Mouse (Mus musculus): ENCODE results near the gene Dcps. TPM values are rescaled to one million over a fixed set of nuclear protein-coding genes. Genes with fewer than 3 reads are reported as not detected.

Gene Dcps
- polyA plus RNA-seq, 1 experiment = 72.8 TPM

- Histone ChIP-seq H3ac (ENCODE audit: control insufficient read depth, insufficient read length) (peak within 1 kb of the TSS; percentile 90), H3K4me3 (peak within 1 kb of the TSS; percentile 99), H3K36me3 (ENCODE audit: control insufficient read depth, insufficient read depth) (peaks cover 14% of the 10 kb centered on the region), H3K79me2 (ENCODE audit: control insufficient read depth, insufficient read depth) (peaks cover 20% of the 10 kb centered on the region), H3K4me2 (ENCODE audit: low read depth) (peak within 1 kb of the TSS; percentile 96), H3K27me3 (ENCODE audit: control insufficient read depth, insufficient read depth, insufficient read length) (no peaks in the 10 kb centered on the region)
- no peak for TF ChIP-seq TCF3 (IDR thresholded peaks at IDR 0.05; ENCODE audit: insufficient read length, low read depth)
- no peak for TF ChIP-seq MAX (IDR thresholded peaks at IDR 0.05; ENCODE audit: low read depth)
- TF ChIP-seq POLR2AphosphoS2 (IDR thresholded peaks at IDR 0.05; ENCODE audit: insufficient read length, low read depth) = peak; percentile 84
- TF ChIP-seq MYOG (IDR thresholded peaks at IDR 0.05; ENCODE audit: control insufficient read depth in 1 of 3, insufficient read depth in 1 of 3, insufficient read length in 2 of 3, low read depth in 2 of 3) = no peak
- no peak for TF ChIP-seq USF1 (IDR thresholded peaks at IDR 0.05; ENCODE audit: low read depth)
- no peak for TF ChIP-seq MYOD1 (IDR thresholded peaks at IDR 0.05; ENCODE audit: control insufficient read depth in 1 of 3, insufficient read length in 2 of 3, low read depth in 2 of 3)
- TF ChIP-seq TCF12 (IDR thresholded peaks at IDR 0.05; ENCODE audit: insufficient read depth, poor library complexity, severe bottlenecking) = no peak
- peak; percentile 78 for TF ChIP-seq POLR2A (IDR thresholded peaks at IDR 0.05; ENCODE audit: insufficient read length, low read depth)
- peak; percentile 33 for TF ChIP-seq SRF (IDR thresholded peaks at IDR 0.05; ENCODE audit: control insufficient read depth, insufficient read length, low read depth)
- no peak for TF ChIP-seq REST (IDR thresholded peaks at IDR 0.05; ENCODE audit: insufficient read depth, insufficient read length)
- no peak for TF ChIP-seq CEBPB (IDR thresholded peaks at IDR 0.05; ENCODE audit: insufficient read depth, poor library complexity, severe bottlenecking)
- peak; percentile 39 for TF ChIP-seq E2F4 (IDR thresholded peaks at IDR 0.05; ENCODE audit: insufficient read depth)
Measured at GRCm38 (mm10) chr9:35210542-35211474, 34.9 kb upstream of the Dcps start, which contains the start of gene Foxred1. TSS of gene Foxred1 (minus strand) at chr9:35211055.

- Histone ChIP-seq H3K36me3 (ENCODE audit: control insufficient read depth, insufficient read depth) (no peaks in the 10 kb centered on the region), H3K79me2 (ENCODE audit: control insufficient read depth, insufficient read depth) (no peaks in the 10 kb centered on the region), H3K27me3 (ENCODE audit: control insufficient read depth, insufficient read depth, insufficient read length) (no peaks in the 10 kb centered on the region), H3K4me2 (ENCODE audit: low read depth) (no peak overlapping the region), H3K4me3 (no peak overlapping the region), H3ac (ENCODE audit: control insufficient read depth, insufficient read length) (no peak overlapping the region)
- TF ChIP-seq MAX (IDR thresholded peaks at IDR 0.05; ENCODE audit: low read depth) (no peak), SRF (IDR thresholded peaks at IDR 0.05; ENCODE audit: control insufficient read depth, insufficient read length, low read depth) (no peak), MYOG (IDR thresholded peaks at IDR 0.05; ENCODE audit: control insufficient read depth in 1 of 3, insufficient read depth in 1 of 3, insufficient read length in 2 of 3, low read depth in 2 of 3) (no peak), TCF12 (IDR thresholded peaks at IDR 0.05; ENCODE audit: insufficient read depth, poor library complexity, severe bottlenecking) (no peak), REST (IDR thresholded peaks at IDR 0.05; ENCODE audit: insufficient read depth, insufficient read length) (no peak), E2F4 (IDR thresholded peaks at IDR 0.05; ENCODE audit: insufficient read depth) (no peak), POLR2A (IDR thresholded peaks at IDR 0.05; ENCODE audit: insufficient read length, low read depth) (no peak), TCF3 (IDR thresholded peaks at IDR 0.05; ENCODE audit: insufficient read length, low read depth) (no peak)
Measured at GRCm38 (mm10) chr9:35204421-35204820, 28.6 kb upstream of the Dcps start.

- Histone ChIP-seq H3ac (ENCODE audit: control insufficient read depth, insufficient read length) (no peak overlapping the region), H3K36me3 (ENCODE audit: control insufficient read depth, insufficient read depth) (no peaks in the 10 kb centered on the region), H3K79me2 (ENCODE audit: control insufficient read depth, insufficient read depth) (no peaks in the 10 kb centered on the region), H3K27me3 (ENCODE audit: control insufficient read depth, insufficient read depth, insufficient read length) (no peaks in the 10 kb centered on the region), H3K4me3 (no peak overlapping the region), H3K4me2 (ENCODE audit: low read depth) (no peak overlapping the region)
- TF ChIP-seq REST (IDR thresholded peaks at IDR 0.05; ENCODE audit: insufficient read depth, insufficient read length) = no peak
- TF ChIP-seq TCF12 (IDR thresholded peaks at IDR 0.05; ENCODE audit: insufficient read depth, poor library complexity, severe bottlenecking) = no peak
- TF ChIP-seq E2F4 (IDR thresholded peaks at IDR 0.05; ENCODE audit: insufficient read depth) = no peak
- no peak for TF ChIP-seq MYOD1 (IDR thresholded peaks at IDR 0.05; ENCODE audit: control insufficient read depth in 1 of 3, insufficient read length in 2 of 3, low read depth in 2 of 3)
- no peak for TF ChIP-seq POLR2A (IDR thresholded peaks at IDR 0.05; ENCODE audit: insufficient read length, low read depth)
- no peak for TF ChIP-seq POLR2AphosphoS2 (IDR thresholded peaks at IDR 0.05; ENCODE audit: insufficient read length, low read depth)
- TF ChIP-seq SRF (IDR thresholded peaks at IDR 0.05; ENCODE audit: control insufficient read depth, insufficient read length, low read depth) = no peak
- no peak for TF ChIP-seq CEBPB (IDR thresholded peaks at IDR 0.05; ENCODE audit: insufficient read depth, poor library complexity, severe bottlenecking)
- TF ChIP-seq MYOG (IDR thresholded peaks at IDR 0.05; ENCODE audit: control insufficient read depth in 1 of 3, insufficient read depth in 1 of 3, insufficient read length in 2 of 3, low read depth in 2 of 3) = no peak
- no peak for TF ChIP-seq TCF3 (IDR thresholded peaks at IDR 0.05; ENCODE audit: insufficient read length, low read depth)
- TF ChIP-seq USF1 (IDR thresholded peaks at IDR 0.05; ENCODE audit: low read depth) = no peak
- TF ChIP-seq MAX (IDR thresholded peaks at IDR 0.05; ENCODE audit: low read depth) = no peak
Measured at GRCm38 (mm10) chr9:35203536-35203935, 27.7 kb upstream of the Dcps start.

GRCm38 (mm10) chr9:35200529-35201060, 24.7 kb upstream of the Dcps start:
- Histone ChIP-seq H3K4me2 (ENCODE audit: low read depth) (peak overlapping the region; percentile 95), H3K36me3 (ENCODE audit: control insufficient read depth, insufficient read depth) (no peaks in the 10 kb centered on the region), H3ac (ENCODE audit: control insufficient read depth, insufficient read length) (peak overlapping the region; percentile 41), H3K4me3 (peak overlapping the region; percentile 72), H3K27me3 (ENCODE audit: control insufficient read depth, insufficient read depth, insufficient read length) (no peaks in the 10 kb centered on the region), H3K79me2 (ENCODE audit: control insufficient read depth, insufficient read depth) (no peaks in the 10 kb centered on the region)
- TF ChIP-seq TCF12 (IDR thresholded peaks at IDR 0.05; ENCODE audit: insufficient read depth, poor library complexity, severe bottlenecking) (no peak), E2F4 (IDR thresholded peaks at IDR 0.05; ENCODE audit: insufficient read depth) (no peak), USF1 (IDR thresholded peaks at IDR 0.05; ENCODE audit: low read depth) (no peak), MYOD1 (IDR thresholded peaks at IDR 0.05; ENCODE audit: control insufficient read depth in 1 of 3, insufficient read length in 2 of 3, low read depth in 2 of 3) (no peak), CEBPB (IDR thresholded peaks at IDR 0.05; ENCODE audit: insufficient read depth, poor library complexity, severe bottlenecking) (no peak), REST (IDR thresholded peaks at IDR 0.05; ENCODE audit: insufficient read depth, insufficient read length) (no peak), POLR2A (IDR thresholded peaks at IDR 0.05; ENCODE audit: insufficient read length, low read depth) (no peak), MAX (IDR thresholded peaks at IDR 0.05; ENCODE audit: low read depth) (no peak), TCF3 (IDR thresholded peaks at IDR 0.05; ENCODE audit: insufficient read length, low read depth) (no peak), MYOG (IDR thresholded peaks at IDR 0.05; ENCODE audit: control insufficient read depth in 1 of 3, insufficient read depth in 1 of 3, insufficient read length in 2 of 3, low read depth in 2 of 3) (no peak), POLR2AphosphoS2 (IDR thresholded peaks at IDR 0.05; ENCODE audit: insufficient read length, low read depth) (no peak), SRF (IDR thresholded peaks at IDR 0.05; ENCODE audit: control insufficient read depth, insufficient read length, low read depth) (no peak)

Measured in myocyte (in vitro differentiated cells).